Mouse (Mus musculus): Measurements from ENCODE around the gene Ralgapa2. TPM values are rescaled to one million over a fixed set of nuclear protein-coding genes. Genes with fewer than 3 reads are reported as not detected.

The Ralgapa2 gene
- polyA plus RNA-seq, 1 experiment = 2.3 TPM

- H3K79me3 ChIP-seq (ENCODE audit: low read depth) = peaks cover 2% of the 10 kb centered on the region
- TF ChIP-seq MYOD1 (IDR thresholded peaks at IDR 0.05; ENCODE audit: control insufficient read depth, insufficient read length, low read depth) = no peak
- TF ChIP-seq MYOG (IDR thresholded peaks at IDR 0.05; ENCODE audit: control insufficient read depth, extremely low read depth, insufficient read length) = no peak
- no peak for TF ChIP-seq USF1 (IDR thresholded peaks at IDR 0.05; ENCODE audit: low read depth)
- no peak for TF ChIP-seq CEBPB (IDR thresholded peaks at IDR 0.05; ENCODE audit: low read depth)
- no peak for TF ChIP-seq CTCF (IDR thresholded peaks at IDR 0.05; ENCODE audit: control insufficient read depth, insufficient read depth, insufficient read length)
- no peak for TF ChIP-seq FOSL1 (IDR thresholded peaks at IDR 0.05; ENCODE audit: insufficient read depth, low read length, poor library complexity, severe bottlenecking)
- no peak for TF ChIP-seq MAX (IDR thresholded peaks at IDR 0.05)
- no peaks in the 10 kb centered on the region for H3K27me3 ChIP-seq (ENCODE audit: control insufficient read depth, insufficient read depth, insufficient read length)
- no peaks in the 10 kb centered on the region for H3K79me2 ChIP-seq (ENCODE audit: control insufficient read depth, insufficient read depth)
- no peak overlapping the region for H3ac ChIP-seq (ENCODE audit: control insufficient read depth, insufficient read length, low read depth)
- H3K36me3 ChIP-seq (ENCODE audit: control insufficient read depth, insufficient read depth) = no peaks in the 10 kb centered on the region
- H3K4me3 ChIP-seq (ENCODE audit: insufficient read depth, poor library complexity, severe bottlenecking) = no peak overlapping the region
Observed at GRCm38 (mm10) chr2:146488291-146488690, 23.9 kb downstream of the Ralgapa2 start.

- no peak overlapping the region for H3ac ChIP-seq (ENCODE audit: control insufficient read depth, insufficient read length, low read depth)
- TF ChIP-seq CTCF (IDR thresholded peaks at IDR 0.05; ENCODE audit: control insufficient read depth, insufficient read depth, insufficient read length) = no peak
- no peak for TF ChIP-seq MAX (IDR thresholded peaks at IDR 0.05)
- no peak for TF ChIP-seq FOSL1 (IDR thresholded peaks at IDR 0.05; ENCODE audit: insufficient read depth, low read length, poor library complexity, severe bottlenecking)
- TF ChIP-seq MYOD1 (IDR thresholded peaks at IDR 0.05; ENCODE audit: control insufficient read depth, insufficient read length, low read depth) = no peak
- no peak for TF ChIP-seq CEBPB (IDR thresholded peaks at IDR 0.05; ENCODE audit: low read depth)
- no peak for TF ChIP-seq MYOG (IDR thresholded peaks at IDR 0.05; ENCODE audit: control insufficient read depth, extremely low read depth, insufficient read length)
- TF ChIP-seq USF1 (IDR thresholded peaks at IDR 0.05; ENCODE audit: low read depth) = no peak
- H3K79me3 ChIP-seq (ENCODE audit: low read depth) = peaks cover 2% of the 10 kb centered on the region
- no peaks in the 10 kb centered on the region for H3K27me3 ChIP-seq (ENCODE audit: control insufficient read depth, insufficient read depth, insufficient read length)
- no peaks in the 10 kb centered on the region for H3K79me2 ChIP-seq (ENCODE audit: control insufficient read depth, insufficient read depth)
- no peaks in the 10 kb centered on the region for H3K36me3 ChIP-seq (ENCODE audit: control insufficient read depth, insufficient read depth)
- H3K4me3 ChIP-seq (ENCODE audit: insufficient read depth, poor library complexity, severe bottlenecking) = no peak overlapping the region
Observed at GRCm38 (mm10) chr2:146482859-146483258, 29.3 kb downstream of the Ralgapa2 start.

GRCm38 (mm10) chr2:146477491-146477890 lies 34.7 kb downstream of the Ralgapa2 start:
- Histone ChIP-seq H3ac (ENCODE audit: control insufficient read depth, insufficient read length, low read depth) (no peak overlapping the region), H3K4me3 (ENCODE audit: insufficient read depth, poor library complexity, severe bottlenecking) (no peak overlapping the region), H3K79me3 (ENCODE audit: low read depth) (no peaks in the 10 kb centered on the region), H3K79me2 (ENCODE audit: control insufficient read depth, insufficient read depth) (no peaks in the 10 kb centered on the region), H3K36me3 (ENCODE audit: control insufficient read depth, insufficient read depth) (no peaks in the 10 kb centered on the region), H3K27me3 (ENCODE audit: control insufficient read depth, insufficient read depth, insufficient read length) (no peaks in the 10 kb centered on the region)
- TF ChIP-seq MYOD1 (IDR thresholded peaks at IDR 0.05; ENCODE audit: control insufficient read depth, insufficient read length, low read depth) (no peak), MAX (IDR thresholded peaks at IDR 0.05) (no peak), MYOG (IDR thresholded peaks at IDR 0.05; ENCODE audit: control insufficient read depth, extremely low read depth, insufficient read length) (no peak), CTCF (IDR thresholded peaks at IDR 0.05; ENCODE audit: control insufficient read depth, insufficient read depth, insufficient read length) (no peak), USF1 (IDR thresholded peaks at IDR 0.05; ENCODE audit: low read depth) (no peak), FOSL1 (IDR thresholded peaks at IDR 0.05; ENCODE audit: insufficient read depth, low read length, poor library complexity, severe bottlenecking) (no peak), CEBPB (IDR thresholded peaks at IDR 0.05; ENCODE audit: low read depth) (no peak)

- Histone ChIP-seq H3ac (ENCODE audit: control insufficient read depth, insufficient read length, low read depth) (no peak overlapping the region), H3K4me3 (ENCODE audit: insufficient read depth, poor library complexity, severe bottlenecking) (no peak overlapping the region), H3K27me3 (ENCODE audit: control insufficient read depth, insufficient read depth, insufficient read length) (no peaks in the 10 kb centered on the region), H3K36me3 (ENCODE audit: control insufficient read depth, insufficient read depth) (no peaks in the 10 kb centered on the region), H3K79me2 (ENCODE audit: control insufficient read depth, insufficient read depth) (no peaks in the 10 kb centered on the region), H3K79me3 (ENCODE audit: low read depth) (no peaks in the 10 kb centered on the region)
- no peak for TF ChIP-seq CEBPB (IDR thresholded peaks at IDR 0.05; ENCODE audit: low read depth)
- no peak for TF ChIP-seq CTCF (IDR thresholded peaks at IDR 0.05; ENCODE audit: control insufficient read depth, insufficient read depth, insufficient read length)
- TF ChIP-seq MYOD1 (IDR thresholded peaks at IDR 0.05; ENCODE audit: control insufficient read depth, insufficient read length, low read depth) = no peak
- no peak for TF ChIP-seq USF1 (IDR thresholded peaks at IDR 0.05; ENCODE audit: low read depth)
- no peak for TF ChIP-seq FOSL1 (IDR thresholded peaks at IDR 0.05; ENCODE audit: insufficient read depth, low read length, poor library complexity, severe bottlenecking)
- no peak for TF ChIP-seq MYOG (IDR thresholded peaks at IDR 0.05; ENCODE audit: control insufficient read depth, extremely low read depth, insufficient read length)
- TF ChIP-seq MAX (IDR thresholded peaks at IDR 0.05) = no peak
Observed at GRCm38 (mm10) chr2:146476428-146476972, 35.6 kb downstream of the Ralgapa2 start.

- no peak overlapping the region for H3ac ChIP-seq (ENCODE audit: control insufficient read depth, insufficient read length, low read depth)
- H3K36me3 ChIP-seq (ENCODE audit: control insufficient read depth, insufficient read depth) = no peaks in the 10 kb centered on the region
- TF ChIP-seq USF1 (IDR thresholded peaks at IDR 0.05; ENCODE audit: low read depth) (no peak), MYOD1 (IDR thresholded peaks at IDR 0.05; ENCODE audit: control insufficient read depth, insufficient read length, low read depth) (no peak), CEBPB (IDR thresholded peaks at IDR 0.05; ENCODE audit: low read depth) (no peak), MYOG (IDR thresholded peaks at IDR 0.05; ENCODE audit: control insufficient read depth, extremely low read depth, insufficient read length) (no peak), CTCF (IDR thresholded peaks at IDR 0.05; ENCODE audit: control insufficient read depth, insufficient read depth, insufficient read length) (no peak), FOSL1 (IDR thresholded peaks at IDR 0.05; ENCODE audit: insufficient read depth, low read length, poor library complexity, severe bottlenecking) (no peak), MAX (IDR thresholded peaks at IDR 0.05) (no peak)
- no peaks in the 10 kb centered on the region for H3K79me3 ChIP-seq (ENCODE audit: low read depth)
- H3K27me3 ChIP-seq (ENCODE audit: control insufficient read depth, insufficient read depth, insufficient read length) = no peaks in the 10 kb centered on the region
- H3K79me2 ChIP-seq (ENCODE audit: control insufficient read depth, insufficient read depth) = no peaks in the 10 kb centered on the region
- H3K4me3 ChIP-seq (ENCODE audit: insufficient read depth, poor library complexity, severe bottlenecking) = no peak overlapping the region
Observed at GRCm38 (mm10) chr2:146476001-146476400, 36.1 kb downstream of the Ralgapa2 start.
